Mouse (Mus musculus) heart, embryonic 16.5 days (tissue): ENCODE results near the gene Slc12a6. TPM values are rescaled to one million over a fixed set of nuclear protein-coding genes. Genes with fewer than 3 reads are reported as not detected.

Experiments
- ATAC-seq: fragments of 200-750 bp; cut with Nextera tagmentation; replicated peaks from 2 replicates; pipeline ENCODE4 v1.8.0; 2017; ENCODE audit warnings: moderate number of reproducible peaks; ENCODE audit not compliant: insufficient read depth, low FRiP score; ENCODE audit errors: extremely low read depth
- H3K27ac ChIP-seq: fragments of 300-500 bp; sonication (generic); 2 replicates; pipeline ENCODE4 v1.5.1; 2014; ENCODE audit warnings: mild to moderate bottlenecking, low read length, control low read depth, moderate library complexity
- H3K27me3 ChIP-seq: fragments of 300-500 bp; sonication (generic); 2 replicates; pipeline ENCODE4 v1.6.1; 2014; ENCODE audit warnings: low read length, mixed read lengths; ENCODE audit not compliant: control insufficient read depth, insufficient read depth
- H3K36me3 ChIP-seq: fragments of 300-500 bp; sonication (generic); 2 replicates; pipeline ENCODE4 v1.6.1; 2014; ENCODE audit not compliant: control insufficient read depth, insufficient read depth
- H3K4me1 ChIP-seq: fragments of 300-500 bp; sonication (generic); 2 replicates; pipeline ENCODE4 v1.6.1; 2014; ENCODE audit warnings: low read length, mixed read lengths; ENCODE audit not compliant: control insufficient read depth, insufficient read depth
- H3K4me2 ChIP-seq: fragments of 300-500 bp; sonication (generic); 2 replicates; pipeline ENCODE4 v1.6.1; 2014; ENCODE audit warnings: low read depth, mild to moderate bottlenecking, control low read depth, low read length
- H3K4me3 ChIP-seq: fragments of 300-500 bp; sonication (generic); 2 replicates; pipeline ENCODE4 v1.5.1; 2014; ENCODE audit warnings: mild to moderate bottlenecking, control low read depth, low read length
- H3K9ac ChIP-seq: fragments of 300-500 bp; sonication (generic); 2 replicates; pipeline ENCODE4 v1.6.1; 2014; ENCODE audit warnings: low read length, control low read depth
- H3K9me3 ChIP-seq: fragments of 300-500 bp; sonication (generic); replicated peaks from 2 replicates; pipeline ENCODE4 v1.6.1; 2016; ENCODE audit warnings: low read length; ENCODE audit not compliant: control insufficient read depth
- WGBS: fragments of 180-500 bp; shearing (Covaris S2); extraction: QIAGEN DNeasy Blood & Tissue Kit; methylation state at CpG from one replicate; pipeline ENCODE4 v1.1.7; 2014; 5-methylcytosine and 5-hydroxymethylcytosine counted together
- polyA plus RNA-seq: library from polyadenylated mRNA; unstranded; fragments of >200 nt; fragmentation: Nextera tagmentation; extraction: Ambion mirVana; gene quantifications from 2 replicates; pipeline ENCODE4 v1.2.1, GENCODE M21; 2015

The Slc12a6 gene
- polyA plus RNA-seq, 1 experiment from 2014 or later: 10.1 TPM

GRCm38 (mm10) chr2:112381219-112381618, 115.6 kb downstream of the Slc12a6 start:
- WGBS: 95% methylated on average over 1 of the region's 1 CpGs
- H3K27me3 ChIP-seq: no peaks in the 10 kb centered on the region
- no peak overlapping the region for H3K4me2 ChIP-seq
- H3K27ac ChIP-seq: no peak overlapping the region
- no peaks in the 10 kb centered on the region for H3K9me3 ChIP-seq
- H3K36me3 ChIP-seq: no peaks in the 10 kb centered on the region
- H3K9ac ChIP-seq: no peak overlapping the region
- ATAC-seq: no peak
- no peak overlapping the region for H3K4me3 ChIP-seq
- H3K4me1 ChIP-seq: peaks cover 12% of the 10 kb centered on the region

DNA sequence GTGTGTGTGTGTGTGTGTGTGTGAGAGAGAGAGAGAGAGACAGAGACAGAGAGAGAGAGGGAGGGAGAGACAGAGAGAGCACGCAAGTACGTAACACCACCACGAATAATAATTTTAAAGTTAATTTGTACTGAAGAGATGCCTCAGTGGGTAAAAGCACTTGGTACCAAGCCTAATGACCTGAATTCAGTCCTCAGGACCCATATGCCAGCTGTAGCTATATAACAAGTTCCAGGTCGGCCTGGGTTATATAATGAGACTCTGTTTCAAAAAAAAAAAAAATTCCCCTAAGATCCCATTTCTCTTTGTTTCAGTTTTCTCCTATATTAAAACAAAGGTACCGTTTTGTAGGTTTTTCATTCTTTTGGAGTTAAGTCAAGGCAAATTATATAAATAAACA, 125.2 kb downstream of the Slc12a6 start:
- Histone ChIP-seq H3K9ac (no peak overlapping the region), H3K27me3 (no peaks in the 10 kb centered on the region), H3K4me2 (no peak overlapping the region), H3K27ac (no peak overlapping the region), H3K4me1 (peaks cover 8% of the 10 kb centered on the region), H3K4me3 (no peak overlapping the region), H3K9me3 (no peaks in the 10 kb centered on the region), H3K36me3 (no peaks in the 10 kb centered on the region)
- 90% methylated on average over 5 of the region's 5 CpGs for WGBS
- no peak for ATAC-seq

DNA sequence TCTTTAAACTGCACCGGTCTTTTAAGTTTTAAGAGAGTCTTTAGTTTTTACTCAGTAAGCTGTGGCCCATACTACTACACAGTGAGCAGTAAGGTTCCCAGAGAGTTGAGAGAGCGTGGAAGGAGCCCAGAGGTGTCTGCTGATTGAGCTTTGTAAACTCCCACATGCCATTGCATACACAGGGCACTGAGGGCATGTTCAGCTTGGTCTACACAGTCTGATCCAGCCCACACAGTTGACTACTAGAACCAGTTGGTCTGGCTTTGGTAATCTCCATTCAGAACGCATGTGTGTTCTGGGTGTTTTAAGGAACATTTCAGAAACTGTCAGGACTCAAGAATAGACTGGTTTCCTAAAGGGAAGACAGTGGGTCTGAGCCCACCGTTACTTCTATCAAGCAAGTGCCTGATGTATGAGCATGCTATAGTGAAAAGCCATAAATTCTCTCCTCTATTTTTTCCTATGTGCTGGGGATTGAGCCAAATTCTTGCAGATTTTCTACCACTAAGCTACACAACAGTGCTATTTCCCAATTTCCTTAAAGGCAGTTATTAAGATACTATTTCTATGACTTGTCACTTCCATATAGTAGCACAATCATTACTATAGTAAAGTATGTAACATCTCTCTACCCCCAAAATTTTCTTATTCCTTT, 125.8 kb downstream of the Slc12a6 start:
- no peak overlapping the region for H3K4me3 ChIP-seq
- H3K9ac ChIP-seq: no peak overlapping the region
- no peaks in the 10 kb centered on the region for H3K36me3 ChIP-seq
- no peaks in the 10 kb centered on the region for H3K9me3 ChIP-seq
- H3K4me2 ChIP-seq: no peak overlapping the region
- H3K27me3 ChIP-seq: no peaks in the 10 kb centered on the region
- ATAC-seq: no peak
- 80% methylated on average over 4 of the region's 4 CpGs for WGBS
- 0 out of 2 replicates have a peak overlapping the region, but pooled peaks have one; percentile 18 for H3K27ac ChIP-seq
- H3K4me1 ChIP-seq: peaks cover 8% of the 10 kb centered on the region

- Histone ChIP-seq H3K9me3 (no peaks in the 10 kb centered on the region), H3K4me3 (no peak overlapping the region), H3K27ac (no peak overlapping the region), H3K4me2 (no peak overlapping the region), H3K4me1 (peaks cover 11% of the 10 kb centered on the region), H3K36me3 (no peaks in the 10 kb centered on the region), H3K27me3 (no peaks in the 10 kb centered on the region), H3K9ac (no peak overlapping the region)
- whole genome bisulfite sequencing: 83% methylated on average over 1 of the region's 1 CpGs
- ATAC-seq: no peak
Measured at GRCm38 (mm10) chr2:112392689-112393088, 127.1 kb downstream of the Slc12a6 start.

DNA sequence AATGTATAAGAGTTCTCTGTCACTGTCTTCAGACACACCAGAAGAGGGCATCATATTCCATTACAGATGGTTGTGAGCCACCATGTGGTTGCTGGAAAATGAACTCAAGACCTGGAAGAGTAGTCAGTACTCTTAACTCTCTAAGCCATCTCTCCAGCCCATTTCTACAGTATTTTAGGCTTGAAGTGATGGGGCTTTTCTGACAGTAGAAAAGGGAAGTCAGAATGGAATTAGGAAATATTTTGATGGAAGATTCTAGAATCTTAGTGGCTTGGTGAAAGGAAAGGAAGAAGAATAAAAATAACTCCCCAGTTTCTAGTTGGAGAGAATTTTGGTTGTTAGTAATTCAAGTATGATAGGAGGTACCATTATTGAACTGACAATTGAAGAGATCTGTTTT, 128.3 kb downstream of the Slc12a6 start:
- H3K27me3 ChIP-seq: no peaks in the 10 kb centered on the region
- H3K36me3 ChIP-seq: no peaks in the 10 kb centered on the region
- H3K4me1 ChIP-seq: peaks cover 14% of the 10 kb centered on the region
- H3K4me2 ChIP-seq: no peak overlapping the region
- H3K9ac ChIP-seq: no peak overlapping the region
- H3K27ac ChIP-seq: no peak overlapping the region
- ATAC-seq: no peak
- no peaks in the 10 kb centered on the region for H3K9me3 ChIP-seq
- H3K4me3 ChIP-seq: no peak overlapping the region

DNA sequence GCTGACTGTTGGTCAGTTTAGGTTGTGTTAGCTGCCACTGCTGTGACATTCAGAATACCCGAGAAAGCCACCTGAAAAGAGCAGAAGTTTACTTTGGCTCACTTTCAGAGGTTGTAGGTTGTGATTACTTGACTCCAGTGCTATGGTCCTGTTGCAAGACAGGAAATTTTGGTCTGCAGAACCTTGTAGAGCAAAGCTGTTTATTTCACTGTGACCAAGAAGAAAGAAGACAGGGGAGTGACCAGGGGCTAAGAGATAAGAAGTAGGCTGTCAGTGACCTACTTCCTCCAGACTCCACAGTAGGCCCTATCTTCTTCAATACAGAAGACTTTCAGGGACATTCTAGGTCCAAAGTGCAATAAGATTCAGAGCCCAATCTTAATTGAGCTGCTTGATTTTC, 131.0 kb downstream of the Slc12a6 start:
- WGBS: 50% methylated on average over 1 of the region's 1 CpGs

GRCm38 (mm10) chr2:112407030-112407429, 141.4 kb downstream of the Slc12a6 start:
- Histone ChIP-seq H3K4me3 (no peak overlapping the region), H3K9me3 (no peaks in the 10 kb centered on the region), H3K27ac (no peak overlapping the region), H3K36me3 (peaks cover 24% of the 10 kb centered on the region), H3K9ac (no peak overlapping the region), H3K4me2 (no peak overlapping the region), H3K27me3 (no peaks in the 10 kb centered on the region), H3K4me1 (no peaks in the 10 kb centered on the region)
- 83% methylated on average over 3 of the region's 3 CpGs for WGBS
- no peak for ATAC-seq

More for the DNA sequence above, 131.0 kb downstream of the Slc12a6 start:
- Histone ChIP-seq H3K9ac (no peak overlapping the region), H3K9me3 (no peaks in the 10 kb centered on the region), H3K4me3 (no peak overlapping the region), H3K4me1 (peaks cover 6% of the 10 kb centered on the region), H3K4me2 (no peak overlapping the region), H3K36me3 (no peaks in the 10 kb centered on the region), H3K27me3 (no peaks in the 10 kb centered on the region), H3K27ac (no peak overlapping the region)
- no peak for ATAC-seq

Other genes with a start within 250 kb of the Slc12a6 start
- gene Olfr1311, start 241.4 kb upstream of the Slc12a6 start, polyA plus RNA-seq: not detected in 2 replicates
- gene Olfr1312, start 215.6 kb upstream of the Slc12a6 start, polyA plus RNA-seq: not detected in 2 replicates
- gene Olfr1313, start 188.0 kb upstream of the Slc12a6 start, polyA plus RNA-seq: not detected in 2 replicates
- not detected in 2 replicates for gene Olfr1314, start 169.0 kb upstream of the Slc12a6 start, polyA plus RNA-seq
- gene Olfr1315-ps1, start 150.4 kb upstream of the Slc12a6 start, polyA plus RNA-seq: not detected in 2 replicates
- gene Olfr1316, start 130.8 kb upstream of the Slc12a6 start, polyA plus RNA-seq: not detected in 2 replicates
- gene Olfr1317, start 125.5 kb upstream of the Slc12a6 start, polyA plus RNA-seq: not detected in 2 replicates
- not detected in 2 replicates for gene Olfr1318, start 111.6 kb upstream of the Slc12a6 start, polyA plus RNA-seq
- 11.3 and 11.7 TPM in 2 replicates for gene Lpcat4, start 26.4 kb upstream of the Slc12a6 start, polyA plus RNA-seq
- gene Nutm1, start 6.5 kb upstream of the Slc12a6 start, polyA plus RNA-seq: not detected in 2 replicates
- gene Nop10, start 3.9 kb upstream of the Slc12a6 start, polyA plus RNA-seq: 164 and 169 TPM in 2 replicates
- gene Gm21985, start 489 bp downstream of the Slc12a6 start, polyA plus RNA-seq: not detected in 2 replicates
- gene Emc4, start 102.2 kb downstream of the Slc12a6 start, polyA plus RNA-seq: 98.0 and 98.5 TPM in 2 replicates
- 21.3 and 25.1 TPM in 2 replicates for gene Katnbl1, start 113.4 kb downstream of the Slc12a6 start, polyA plus RNA-seq
- 18.3 and 19.2 TPM in 2 replicates for gene Emc7, start 189.2 kb downstream of the Slc12a6 start, polyA plus RNA-seq
- gene Chrm5, start 214.9 kb downstream of the Slc12a6 start, polyA plus RNA-seq: not detected in 2 replicates
- 4.0 and 4.6 TPM in 2 replicates for gene Aven, start 227.1 kb downstream of the Slc12a6 start, polyA plus RNA-seq